Mouse (Mus musculus) testis, adult 2 months (tissue): ENCODE measurements around the gene Kdelr3.

ENCODE experiments used
- CTCF ChIP-seq: fragments of 200-500 bp; IDR thresholded peaks from 2 replicates; pipeline ENCODE4 v1.5.1; 2012; ENCODE audit warnings: low read depth, mild to moderate bottlenecking, inconsistent platforms, low read length, moderate library complexity; ENCODE audit not compliant: control insufficient read depth, insufficient read depth, insufficient replicate concordance
- POLR2A ChIP-seq: fragments of 200-500 bp; IDR thresholded peaks from 2 replicates; pipeline ENCODE4 v1.6.1; 2012; ENCODE audit warnings: low read depth, mild to moderate bottlenecking, inconsistent platforms, low read length, moderate library complexity; ENCODE audit not compliant: control insufficient read depth

- TF ChIP-seq CTCF (no peak), POLR2A (no peak)
These were observed 29.3 kb downstream of the Kdelr3 start for GRCm38 (mm10) chr15:79545496-79545895.
